Mouse (Mus musculus) liver, postnatal 0 days (tissue): ENCODE results near the gene Rin3.

Experiments
- CTCF ChIP-seq: sonication (generic); IDR thresholded peaks from 2 replicates; pipeline ENCODE4 v1.5.1; 2016; ENCODE audit warnings: antibody characterized with exemption, low read depth
- EP300 ChIP-seq: IDR thresholded peaks from 2 replicates; pipeline ENCODE4 v1.6.1; 2016; ENCODE audit warnings: antibody characterized with exemption, low read depth, mild to moderate bottlenecking

- no peak for TF ChIP-seq CTCF
- TF ChIP-seq EP300 = no peak
Observed at GRCm38 (mm10) chr12:102295662-102296061, 12.8 kb downstream of the Rin3 start.
